Mouse (Mus musculus) T-cell, adult 66 days (primary cell): ENCODE measurements around the gene Zdhhc25. TPM values are rescaled to one million over a fixed set of nuclear protein-coding genes. Genes with fewer than 3 reads are reported as not detected.

Experiments
- total RNA-seq, 2 experiments: library from RNA; stranded (reverse); gene quantifications; 3 replicates in 1 of 2; 4 replicates in 1 of 2; pipeline ENCODE4 v1.2.4; 2023

The Zdhhc25 gene
- not detected for total RNA-seq

GRCm38 (mm10) chr15:88600002-88600401 lies at the start of gene Zdhhc25:
TSS of gene Zdhhc25 (plus strand) at chr15:88600302.

Other genes starting within 250 kb of the Zdhhc25 start
- gene Brd1, start 133.9 kb downstream of the Zdhhc25 start, total RNA-seq: 100 to 1,000 TPM; 137 to 153 TPM
- 10 to 100 TPM; 21.8 to 25.6 TPM for gene Zbed4, start 151.4 kb downstream of the Zdhhc25 start, total RNA-seq
- gene Alg12, start 219.0 kb downstream of the Zdhhc25 start, total RNA-seq: 10 to 100 TPM; 21.5 to 22.8 TPM
- gene Creld2, start 219.3 kb downstream of the Zdhhc25 start, total RNA-seq: 10 to 100 TPM; 26.7 to 29.3 TPM